Mouse (Mus musculus): Measurements from ENCODE around the gene Mtfr1l. TPM values are rescaled to one million over a fixed set of nuclear protein-coding genes. Genes with fewer than 3 reads are reported as not detected.
"Not testable (repeated sequence)": the region's sequence is repeated elsewhere in the genome, so short reads cannot be mapped to it uniquely, and the experiment has no call there.

Mtfr1l gene
- polyA plus RNA-seq, 1 experiment from 2014 or later, result 56.9 TPM

GRCm38 (mm10) chr4:134497986-134498731 is 37.0 kb downstream of the Mtfr1l start:
- no peak for ATAC-seq
- DNase-seq, result no peak
- H3K27me3 ChIP-seq (ENCODE audit: insufficient read depth, low read length), result no peaks in the 10 kb centered on the region
- peak overlapping the region; percentile 89; the same call in 1 of the 2 replicates for H3K27ac ChIP-seq (ENCODE audit: low read depth)
- no peaks in the 10 kb centered on the region for H3K9me3 ChIP-seq (ENCODE audit: low read length)
- H3K9ac ChIP-seq (replicated peaks), result 0 out of 2 replicates have a peak overlapping the region, but pooled peaks have one; percentile 69
- peak overlapping the region; percentile 95 for H3K4me2 ChIP-seq (ENCODE audit: low read depth, low read length)
- H3K4me3 ChIP-seq (ENCODE audit: low read depth, low read length), result peak overlapping the region; percentile 65
- H3K36me3 ChIP-seq (replicated peaks; ENCODE audit: insufficient read depth, low read length), result no peaks in the 10 kb centered on the region
- TF ChIP-seq CTCF (IDR thresholded peaks at IDR 0.05; ENCODE audit: low read depth) (no peak), EP300 (IDR thresholded peaks at IDR 0.05; ENCODE audit: low read depth) (no peak)
- 59% methylated on average over 12 of the region's 12 CpGs for WGBS (ENCODE audit: insufficient replicate concordance)
- peaks cover 49% of the 10 kb centered on the region for H3K4me1 ChIP-seq (ENCODE audit: insufficient read depth)

- H3K4me1 ChIP-seq (ENCODE audit: insufficient read depth), result peaks cover 49% of the 10 kb centered on the region
- H3K9ac ChIP-seq (replicated peaks), result peak overlapping the region; percentile 69
- H3K9me3 ChIP-seq (ENCODE audit: low read length), result no peaks in the 10 kb centered on the region
- 6% methylated on average over 6 of the region's 6 CpGs for WGBS (ENCODE audit: insufficient replicate concordance)
- DNase-seq (no peak), ATAC-seq (no peak)
- peak overlapping the region; percentile 95 for H3K4me2 ChIP-seq (ENCODE audit: low read depth, low read length)
- TF ChIP-seq EP300 (IDR thresholded peaks at IDR 0.05; ENCODE audit: low read depth) (no peak), CTCF (IDR thresholded peaks at IDR 0.05; ENCODE audit: low read depth) (no peak)
- H3K4me3 ChIP-seq (ENCODE audit: low read depth, low read length), result peak overlapping the region; percentile 65
- H3K36me3 ChIP-seq (replicated peaks; ENCODE audit: insufficient read depth, low read length), result no peaks in the 10 kb centered on the region
- H3K27ac ChIP-seq (ENCODE audit: low read depth), result peak overlapping the region; percentile 89
- no peaks in the 10 kb centered on the region for H3K27me3 ChIP-seq (ENCODE audit: insufficient read depth, low read length)
Measured at GRCm38 (mm10) chr4:134497223-134497622, 38.0 kb downstream of the Mtfr1l start.

- peak; percentile 73 for ATAC-seq
- TF ChIP-seq EP300 (IDR thresholded peaks at IDR 0.05; ENCODE audit: low read depth), result no peak
- TF ChIP-seq CTCF (IDR thresholded peaks at IDR 0.05; ENCODE audit: low read depth), result peak; percentile 12; the same call in 1 of the 2 replicates
- Histone ChIP-seq H3K9me3 (ENCODE audit: low read length) (no peaks in the 10 kb centered on the region), H3K36me3 (replicated peaks; ENCODE audit: insufficient read depth, low read length) (no peaks in the 10 kb centered on the region), H3K4me3 (ENCODE audit: low read depth, low read length) (peak within 1 kb of the TSS; percentile 65), H3K27me3 (ENCODE audit: insufficient read depth, low read length) (no peaks in the 10 kb centered on the region), H3K4me2 (ENCODE audit: low read depth, low read length) (peak within 1 kb of the TSS; percentile 95), H3K27ac (ENCODE audit: low read depth) (peak within 1 kb of the TSS; percentile 89), H3K4me1 (ENCODE audit: insufficient read depth) (peaks cover 50% of the 10 kb centered on the region), H3K9ac (replicated peaks) (peak within 1 kb of the TSS; percentile 69)
- WGBS (ENCODE audit: insufficient replicate concordance), result 1% methylated on average over 34 of the region's 35 CpGs
- peak; percentile 85 for DNase-seq
Measured at GRCm38 (mm10) chr4:134496595-134497210, 38.5 kb downstream of the Mtfr1l start, which contains the start of gene Paqr7. Gene Paqr7, plus strand, starts transcription at chr4:134496697.

- 56% methylated on average over 5 of the region's 5 CpGs for WGBS (ENCODE audit: insufficient replicate concordance)
- Histone ChIP-seq H3K9ac (replicated peaks) (no peak overlapping the region), H3K9me3 (ENCODE audit: low read length) (no peaks in the 10 kb centered on the region; the same call in 1 of the 2 replicates), H3K4me3 (ENCODE audit: low read depth, low read length) (no peak overlapping the region), H3K36me3 (replicated peaks; ENCODE audit: insufficient read depth, low read length) (no peaks in the 10 kb centered on the region), H3K27ac (ENCODE audit: low read depth) (peak overlapping the region; percentile 89), H3K27me3 (ENCODE audit: insufficient read depth, low read length) (no peaks in the 10 kb centered on the region), H3K4me2 (ENCODE audit: low read depth, low read length) (no peak overlapping the region), H3K4me1 (ENCODE audit: insufficient read depth) (peaks cover 52% of the 10 kb centered on the region)
- DNase-seq (no peak), ATAC-seq (no peak)
- TF ChIP-seq CTCF (IDR thresholded peaks at IDR 0.05; ENCODE audit: low read depth) (no peak), EP300 (IDR thresholded peaks at IDR 0.05; ENCODE audit: low read depth) (no peak)
Measured at GRCm38 (mm10) chr4:134495546-134495923, 39.7 kb downstream of the Mtfr1l start.

- ATAC-seq (peak; percentile 56), DNase-seq (peak; percentile 73)
- TF ChIP-seq CTCF (IDR thresholded peaks at IDR 0.05; ENCODE audit: low read depth) (no peak), EP300 (IDR thresholded peaks at IDR 0.05; ENCODE audit: low read depth) (no peak; the same call in 1 of the 2 replicates)
- Histone ChIP-seq H3K27me3 (ENCODE audit: insufficient read depth, low read length) (no peaks in the 10 kb centered on the region), H3K9me3 (ENCODE audit: low read length) (no peaks in the 10 kb centered on the region; the same call in 1 of the 2 replicates), H3K4me2 (ENCODE audit: low read depth, low read length) (peak overlapping the region; percentile 32; the same call in 1 of the 2 replicates), H3K27ac (ENCODE audit: low read depth) (peak overlapping the region; percentile 89), H3K4me3 (ENCODE audit: low read depth, low read length) (no peak overlapping the region), H3K4me1 (ENCODE audit: insufficient read depth) (peaks cover 56% of the 10 kb centered on the region), H3K9ac (replicated peaks) (peak overlapping the region; percentile 34; the same call in 1 of the 2 replicates), H3K36me3 (replicated peaks; ENCODE audit: insufficient read depth, low read length) (no peaks in the 10 kb centered on the region)
- WGBS (ENCODE audit: insufficient replicate concordance), result 17% methylated on average over 16 of the region's 16 CpGs
Measured at GRCm38 (mm10) chr4:134494780-134495545, 40.2 kb downstream of the Mtfr1l start.

GRCm38 (mm10) chr4:134494161-134494560 is 41.0 kb downstream of the Mtfr1l start:
- Histone ChIP-seq H3K4me1 (ENCODE audit: insufficient read depth) (peaks cover 63% of the 10 kb centered on the region), H3K9ac (replicated peaks) (peak overlapping the region; percentile 34; the same call in 1 of the 2 replicates), H3K4me2 (ENCODE audit: low read depth, low read length) (peak overlapping the region; percentile 32; the same call in 1 of the 2 replicates), H3K27ac (ENCODE audit: low read depth) (peak overlapping the region; percentile 89)
- WGBS (ENCODE audit: insufficient replicate concordance), result 79% methylated on average over 6 of the region's 6 CpGs
- not testable (repeated sequence) for H3K27me3 ChIP-seq (ENCODE audit: insufficient read depth, low read length); DNase-seq; ATAC-seq; H3K36me3 ChIP-seq (replicated peaks; ENCODE audit: insufficient read depth, low read length); H3K9me3 ChIP-seq (ENCODE audit: low read length); H3K4me3 ChIP-seq (ENCODE audit: low read depth, low read length)

All from liver, postnatal 0 days (tissue).